Comparison of ENCODE assay signal across 14 mouse cellular contexts in genomic region chr15:6431777-6432176, GRCm38 (mm10). TPM values are rescaled to one million over a fixed set of nuclear protein-coding genes. Genes with fewer than 3 reads are reported as not detected.
DNase-seq lines count a peak whose midpoint lies in the region; ATAC-seq and TF ChIP-seq lines count a peak whose summit lies in the region.
"Had no signal": no experiment of that assay in that cellular context is flagged by ENCODE, and none has a peak within 500 bp of the region (broad histone marks: within the 10 kb centered on the region; RNA-seq: fewer than 3 reads in every experiment).

No protein-coding gene starts in this region.

- DNase-seq in forebrain, embryonic 10.5 days (ENCODE audit: extremely low spot score, low spot score), result no peak
- DNase-seq in kidney, postnatal 0 days (ENCODE audit: low spot score), result no peak
- no peak for DNase-seq in kidney, adult 8-10 months
- peak; percentile 26 to 30 for DNase-seq in right cerebral cortex, postnatal 10 days (ENCODE audit: low spot score in 2 of 2)
- DNase-seq in right cerebral cortex, postnatal 14 days, result no peak
- DNase-seq in adrenal gland, adult (ENCODE audit: inconsistent age in 2 of 2, low spot score in 1 of 2), result no peak
- no peak for DNase-seq in retina, embryonic 14.5 days (ENCODE audit: low spot score)
- DNase-seq: adrenal gland, postnatal 25 days; lung, adult 18-20 months; thymus, postnatal 4 days had no signal

- H3K27me3 ChIP-seq in forebrain, embryonic 13.5 days, result no peaks in the 10 kb centered on the region
- no peaks in the 10 kb centered on the region for H3K27me3 ChIP-seq in forebrain, embryonic 10.5 days (ENCODE audit: poor library complexity, severe bottlenecking)
- no peaks in the 10 kb centered on the region for H3K27me3 ChIP-seq in kidney, postnatal 0 days (ENCODE audit: insufficient read depth, low read length)

- no peak overlapping the region for H3K9ac ChIP-seq in forebrain, embryonic 13.5 days
- no peak overlapping the region for H3K9ac ChIP-seq in kidney, postnatal 0 days (ENCODE audit: low read depth, low read length)

- ATAC-seq in forebrain, embryonic 13.5 days, result peak; percentile 53; the same call in 1 of the 2 replicates
- no peak for ATAC-seq in kidney, postnatal 0 days (replicated peaks; ENCODE audit: low FRiP score, low read depth)

- no peaks in the 10 kb centered on the region for H3K9me3 ChIP-seq in forebrain, embryonic 13.5 days (replicated peaks)
- H3K9me3 ChIP-seq in forebrain, embryonic 10.5 days, result peaks cover 9% of the 10 kb centered on the region
- H3K9me3 ChIP-seq in kidney, postnatal 0 days (replicated peaks; ENCODE audit: low read length), result no peaks in the 10 kb centered on the region
- H3K9me3 ChIP-seq: G1E had no signal

- H3K27ac ChIP-seq in forebrain, embryonic 13.5 days, result no peak overlapping the region
- H3K27ac ChIP-seq in forebrain, embryonic 10.5 days, result no peak overlapping the region
- H3K27ac ChIP-seq in kidney, postnatal 0 days, result no peak overlapping the region

- H3K4me2 ChIP-seq in forebrain, embryonic 13.5 days, result no peak overlapping the region
- H3K4me2 ChIP-seq in kidney, postnatal 0 days (ENCODE audit: low read length), result no peak overlapping the region

- peaks cover 18% of the 10 kb centered on the region for H3K4me1 ChIP-seq in forebrain, embryonic 13.5 days
- peaks cover 11% of the 10 kb centered on the region for H3K4me1 ChIP-seq in forebrain, embryonic 10.5 days
- no peaks in the 10 kb centered on the region for H3K4me1 ChIP-seq in kidney, postnatal 0 days (replicated peaks; ENCODE audit: insufficient read depth, low read length)

- TF ChIP-seq CTCF in kidney, postnatal 0 days (IDR thresholded peaks at IDR 0.05; ENCODE audit: low read depth), result 0 out of 2 replicates have a peak, but pooled peaks have one; percentile 2

- WGBS in forebrain, embryonic 13.5 days, result 33% methylated on average over 7 of the region's 7 CpGs
- WGBS in forebrain, embryonic 10.5 days, result 56% methylated on average over 7 of the region's 7 CpGs
- WGBS in kidney, postnatal 0 days, result 79% methylated on average over 7 of the region's 7 CpGs

- H3K36me3 ChIP-seq in forebrain, embryonic 13.5 days (ENCODE audit: poor library complexity, severe bottlenecking), result no peaks in the 10 kb centered on the region
- H3K36me3 ChIP-seq in forebrain, embryonic 10.5 days (replicated peaks), result peaks cover 32% of the 10 kb centered on the region
- H3K36me3 ChIP-seq in kidney, postnatal 0 days (ENCODE audit: insufficient read depth, low read length), result peaks cover 23% of the 10 kb centered on the region
- H3K36me3 ChIP-seq: G1E had no signal

- H3K4me3 ChIP-seq in forebrain, embryonic 13.5 days, result no peak overlapping the region
- no peak overlapping the region for H3K4me3 ChIP-seq in forebrain, embryonic 10.5 days
- no peak overlapping the region for H3K4me3 ChIP-seq in kidney, postnatal 0 days (replicated peaks; ENCODE audit: low read depth, low read length)

RNA-seq across cellular contexts. Expression of gene C9, which starts 13.3 kb away (rescaled TPM):
- not detected in 2 replicates for polyA plus RNA-seq in forebrain, embryonic 13.5 days (2015; fragmentation: Nextera tagmentation; extraction: Ambion mirVana)
- polyA plus RNA-seq in forebrain, embryonic 10.5 days (2016; fragmentation: Nextera tagmentation; extraction: Ambion mirVana), result not detected in 2 replicates
- polyA plus RNA-seq in kidney, postnatal 0 days (2015; fragmentation: Nextera tagmentation; extraction: Ambion mirVana), result 0.08 TPM in 1 of 2 replicates, not detected in the other
- polyA plus RNA-seq: G1E; gonadal fat pad, adult 2 months; heart, embryonic 14.5 days had no signal

Comparison
In these comparisons a context has a peak if more than half of its experiments do, and no peak if none do; other contexts are left out.
1. DNase-seq: peak in right cerebral cortex, postnatal 10 days (2 of 2); none in forebrain, embryonic 10.5 days (single experiment), kidney, postnatal 0 days (single experiment), kidney, adult 8-10 months (0 of 2), right cerebral cortex, postnatal 14 days (single experiment), adrenal gland, adult (0 of 2) and retina, embryonic 14.5 days (single experiment).